Mouse (Mus musculus) liver, embryonic 14.5 days (tissue): ENCODE data around the gene Wipf2.

Experiments
- CTCF ChIP-seq: IDR thresholded peaks from 2 replicates; pipeline ENCODE4 v1.5.1; 2016; ENCODE audit warnings: antibody characterized with exemption, low read depth, control low read depth
- EP300 ChIP-seq: IDR thresholded peaks from 2 replicates; pipeline ENCODE4 v1.6.1; 2016; ENCODE audit warnings: antibody characterized with exemption, low read depth

DNA sequence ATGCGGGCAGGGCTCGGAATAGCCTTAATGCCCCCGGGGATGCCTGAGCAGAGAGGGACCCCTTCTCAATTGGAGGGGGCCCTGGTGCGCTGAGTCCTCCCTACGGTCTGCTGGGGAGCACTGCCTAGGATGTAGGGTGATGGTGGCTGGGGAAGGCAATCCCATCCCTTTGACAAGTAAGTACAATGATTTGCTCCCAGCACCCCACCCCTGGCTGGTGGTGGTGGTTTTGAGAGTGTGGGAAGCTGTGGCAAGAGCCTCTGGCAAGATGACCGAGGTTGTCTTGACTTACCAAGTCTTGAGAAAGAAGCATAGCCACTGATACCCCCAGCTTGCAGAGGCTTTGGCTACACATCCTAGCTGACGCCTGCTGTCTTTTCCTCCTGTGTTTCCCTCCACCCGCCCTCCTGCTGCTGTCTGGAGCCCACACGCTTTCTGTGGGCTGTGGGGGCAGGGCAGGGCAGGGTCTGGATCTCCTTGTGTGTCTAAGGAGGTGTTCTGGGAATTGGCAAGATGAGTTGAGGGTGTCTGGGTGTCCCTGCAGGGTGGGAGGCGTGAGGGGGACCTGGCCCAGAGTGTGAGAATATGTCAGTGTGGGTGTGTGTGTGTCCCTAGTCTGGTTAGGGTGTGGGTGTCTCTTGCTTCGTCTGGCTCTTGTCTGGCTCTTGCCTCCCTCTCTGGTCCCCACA, 76.7 kb downstream of the Wipf2 start:
- TF ChIP-seq CTCF (no peak), EP300 (no peak)
